Mouse (Mus musculus) ES-Bruce4 (cell line): ENCODE results near the gene Exoc2.

ENCODE experiments used
- CTCF ChIP-seq: IDR thresholded peaks from one replicate; pipeline ENCODE4 v1.8.1; 2011; ENCODE audit warnings: low read depth, low read length
- EP300 ChIP-seq: IDR thresholded peaks from 2 replicates; pipeline ENCODE4 v1.6.1; 2011; ENCODE audit warnings: low read depth, low read length; ENCODE audit not compliant: insufficient read depth
- POLR2A ChIP-seq: IDR thresholded peaks from one replicate; pipeline ENCODE4 v1.8.1; 2011; ENCODE audit warnings: low read length; ENCODE audit not compliant: insufficient read depth

DNA sequence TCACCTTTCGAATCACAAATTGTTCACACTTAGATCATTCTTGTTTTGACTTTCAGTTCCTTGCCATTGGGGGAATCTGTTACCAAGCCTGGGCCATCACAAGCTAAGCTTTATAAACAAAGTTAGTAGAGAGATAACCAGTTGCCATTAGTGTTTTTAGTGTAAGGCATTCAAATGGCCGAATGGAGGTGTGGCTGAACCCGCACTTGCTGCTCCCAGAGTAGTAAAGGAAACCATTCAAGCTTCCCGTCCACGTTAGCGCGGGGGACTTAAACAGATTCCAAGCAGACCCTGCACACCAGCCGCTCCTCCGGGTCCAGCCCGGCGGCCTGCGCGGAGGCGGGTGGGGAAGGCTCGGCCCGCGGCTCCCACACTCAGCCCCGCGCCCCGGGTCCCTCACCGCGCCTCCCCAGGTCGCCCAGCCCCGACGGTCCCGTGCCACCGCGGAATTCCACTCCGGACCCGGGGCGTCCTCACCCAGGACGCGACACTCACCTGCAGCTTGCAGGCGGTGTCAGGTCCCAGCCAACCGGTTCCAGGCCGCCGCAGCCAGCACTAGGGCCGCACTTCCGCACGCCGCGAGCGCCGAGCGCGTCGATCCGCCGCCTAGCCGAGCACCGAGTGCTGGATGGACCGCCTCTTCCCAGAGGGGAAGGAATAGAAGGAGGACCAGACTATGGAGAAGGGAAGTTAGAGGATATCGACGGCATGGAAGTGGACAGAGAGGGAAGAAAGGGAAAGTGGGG, at the start of gene Exoc2, which contains the start of gene Gm5447:
- TF ChIP-seq POLR2A (no peak), EP300 (0 out of 2 replicates have a peak, but pooled peaks have one; percentile 48), CTCF (no peak)
